Mouse (Mus musculus) embryonic fibroblast, embryonic 13.5 days (primary cell): Measurements from ENCODE around the gene Dicer1.

Source experiments
- CTCF ChIP-seq: IDR thresholded peaks from 2 replicates; pipeline ENCODE4 v1.5.1; 2011; ENCODE audit warnings: mild to moderate bottlenecking, control low read depth, low read length, moderate library complexity, borderline replicate concordance; ENCODE audit not compliant: insufficient read depth
- POLR2A ChIP-seq: IDR thresholded peaks from 2 replicates; pipeline ENCODE4 v1.6.1; 2011; ENCODE audit warnings: low read depth, mild to moderate bottlenecking, control low read depth, low read length, moderate library complexity

GRCm38 (mm10) chr12:104677371-104677924 is 74.3 kb downstream of the Dicer1 start:
- no peak for TF ChIP-seq POLR2A
- TF ChIP-seq CTCF, result no peak
